Mouse (Mus musculus): Measurements from ENCODE around the gene Glo1.

DNA sequence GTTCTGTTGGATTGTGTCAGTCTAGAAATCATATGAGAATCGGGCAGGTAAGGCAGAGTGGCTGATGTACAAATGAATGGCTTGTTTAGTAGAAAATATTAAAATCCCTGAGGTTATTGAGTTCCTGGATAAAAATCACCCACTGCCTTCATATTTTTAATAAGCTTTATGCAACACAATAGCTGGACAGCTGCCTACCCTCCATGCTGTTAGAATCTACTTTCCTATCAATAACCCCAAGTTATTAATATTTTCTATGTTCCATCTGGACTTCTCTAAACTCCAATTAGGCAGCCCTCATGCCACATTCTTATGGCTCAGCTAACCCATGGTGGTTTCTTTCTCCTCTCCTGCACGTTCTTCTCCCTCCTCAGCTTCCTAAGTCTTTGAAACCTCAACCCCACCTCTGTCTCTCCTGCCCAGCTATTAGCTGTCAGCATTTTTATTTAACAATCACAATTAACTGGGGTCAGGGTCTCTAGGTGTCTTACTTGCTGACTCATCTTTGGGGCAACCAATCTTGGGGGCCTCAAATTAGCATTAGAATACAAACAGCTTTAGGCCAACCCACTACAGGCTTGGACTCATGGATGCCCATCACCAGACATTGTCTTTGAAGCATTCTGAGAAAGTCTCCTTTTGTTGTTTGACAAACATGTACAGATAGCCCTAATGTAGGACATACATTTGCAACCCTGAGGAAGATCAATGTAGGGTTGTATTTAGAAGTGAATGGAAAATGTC lies 43.2 kb downstream of the Glo1 start:
- no peak for TF ChIP-seq CTCF (IDR thresholded peaks at IDR 0.05; ENCODE audit: borderline replicate concordance, insufficient read depth, low read length)
- TF ChIP-seq POLR2A (IDR thresholded peaks at IDR 0.05; ENCODE audit: low read depth, low read length): no peak

Measured in embryonic fibroblast, embryonic 13.5 days (primary cell).